Mouse (Mus musculus) G1E (cell line): ENCODE data around the gene Itgav. TPM values are rescaled to one million over a fixed set of nuclear protein-coding genes. Genes with fewer than 3 reads are reported as not detected.
A peak's percentile ranks its signal among the peaks of the same experiment; 100 is the strongest.

Experiments used
- ATAC-seq: 2 replicates; pipeline ENCODE4 v1.8.0; 2016; ENCODE audit warnings: mild to moderate bottlenecking; ENCODE audit not compliant: insufficient number of reproducible peaks, poor library complexity, low FRiP score, severe bottlenecking; ENCODE audit errors: extremely low read depth
- DNase-seq: peaks from one replicate; pipeline ENCODE4 v3.0.0; 2012; ENCODE audit warnings: low spot score
- H3K27me3 ChIP-seq: 2 replicates; pipeline ENCODE4 v1.6.1; 2012; ENCODE audit warnings: mild to moderate bottlenecking, low read length, inconsistent platforms; ENCODE audit not compliant: insufficient read depth
- H3K36me3 ChIP-seq: replicated peaks from 2 replicates; pipeline ENCODE3; 2012; ENCODE audit warnings: mild to moderate bottlenecking, inconsistent platforms
- H3K4me1 ChIP-seq: 2 replicates; pipeline ENCODE4 v1.6.1; 2012; ENCODE audit warnings: low read depth, low read length, inconsistent platforms, mixed read lengths; ENCODE audit not compliant: insufficient read depth
- H3K4me3 ChIP-seq: 2 replicates; pipeline ENCODE4 v1.5.1; 2012; ENCODE audit warnings: low read depth, mild to moderate bottlenecking, inconsistent platforms, low read length, moderate library complexity, mixed read lengths
- H3K9me3 ChIP-seq: replicated peaks from 2 replicates; pipeline ENCODE4 v1.6.1; 2012; ENCODE audit warnings: inconsistent platforms
- CTCF ChIP-seq: IDR thresholded peaks from 2 replicates; pipeline ENCODE4 v1.5.1; 2012; ENCODE audit warnings: low read depth, low read length, inconsistent platforms, mixed read lengths
- GATA1 ChIP-seq: IDR thresholded peaks from 2 replicates; pipeline ENCODE4 v1.6.1; 2012; ENCODE audit warnings: borderline replicate concordance, low read length, inconsistent platforms, mixed read lengths
- GATA2 ChIP-seq: IDR thresholded peaks from 2 replicates; pipeline ENCODE4 v1.6.1; 2012; ENCODE audit warnings: low read depth, low read length, inconsistent platforms, borderline replicate concordance
- POLR2AphosphoS5 ChIP-seq: IDR thresholded peaks from 2 replicates; pipeline ENCODE4 v1.6.1; 2012; ENCODE audit warnings: low read depth, low read length, inconsistent platforms; ENCODE audit not compliant: insufficient replicate concordance
- TAL1 ChIP-seq: conservative IDR thresholded peaks from 2 replicates; pipeline ENCODE4 v1.6.1; 2012; ENCODE audit warnings: low read depth, low read length, inconsistent platforms, mixed read lengths
- polyA plus RNA-seq: library from polyadenylated mRNA; stranded (reverse); fragments of >175 nt; gene quantifications from 2 replicates; pipeline ENCODE4 v1.2.3, GENCODE M21; 2012
- total RNA-seq, 2 experiments: library from RNA; stranded (forward) in 1 of 2; stranded (reverse) in 1 of 2; fragments of 200-1000 nt in 1 of 2; fragments of >200 nt in 1 of 2; fragmentation: Nextera tagmentation in 1 of 2; gene quantifications; 2 replicates each; pipeline ENCODE4 v1.2.3; 2014 to 2017

The Itgav gene
- total and polyA plus RNA-seq, 3 experiments = 18.0 to 26.0 (median 19.8) TPM

DNA sequence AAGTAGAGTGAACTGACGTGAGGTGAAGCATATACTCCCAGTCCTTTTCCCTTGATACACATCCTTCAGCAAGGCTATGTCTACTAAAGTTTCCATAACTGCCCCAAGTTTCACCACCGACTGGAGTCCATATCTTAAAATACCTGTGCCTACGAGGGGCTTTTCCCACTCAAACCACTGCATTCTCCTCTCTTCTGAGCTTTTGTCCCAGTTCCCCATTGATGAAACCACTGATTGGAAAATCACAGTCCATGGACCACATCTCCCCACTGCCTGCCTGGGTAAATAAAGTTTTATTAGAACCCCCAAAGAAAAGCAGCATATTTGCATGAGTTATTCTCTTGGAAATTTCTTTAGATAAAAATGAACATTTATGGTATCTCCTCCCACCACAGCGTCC is 8.7 kb downstream of the Itgav start:
- H3K27me3 ChIP-seq = no peaks in the 10 kb centered on the region
- no peak for ATAC-seq
- H3K36me3 ChIP-seq = peaks cover 56% of the 10 kb centered on the region
- TF ChIP-seq CTCF = no peak
- no peak for TF ChIP-seq GATA1
- no peak for TF ChIP-seq POLR2AphosphoS5
- no peak for TF ChIP-seq TAL1
- no peak for TF ChIP-seq GATA2
- DNase-seq = no peak
- H3K4me1 ChIP-seq = peaks cover 47% of the 10 kb centered on the region
- H3K9me3 ChIP-seq = no peaks in the 10 kb centered on the region
- no peak overlapping the region for H3K4me3 ChIP-seq

DNA sequence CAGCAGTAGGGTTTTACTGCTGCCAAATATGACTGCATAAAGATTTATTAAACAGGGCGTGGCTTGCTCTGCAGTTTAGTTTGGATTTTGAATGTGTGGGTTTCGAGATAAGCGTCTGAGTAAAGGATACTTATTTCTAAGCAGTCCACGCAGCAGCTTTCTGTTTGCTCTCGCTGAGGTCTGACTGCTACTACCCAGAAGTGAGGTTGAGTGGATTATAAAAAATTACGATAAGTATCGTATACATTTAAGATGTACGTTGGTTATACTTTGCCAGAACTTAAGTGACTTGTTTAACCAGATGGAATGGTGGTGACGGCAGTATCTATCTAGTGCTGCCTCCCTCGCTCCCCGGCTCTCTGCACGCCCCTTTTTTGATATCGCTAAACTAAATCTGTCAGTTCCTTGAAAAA is 9.8 kb downstream of the Itgav start:
- Histone ChIP-seq H3K4me3 (peak overlapping the region; percentile 65), H3K27me3 (no peaks in the 10 kb centered on the region), H3K9me3 (no peaks in the 10 kb centered on the region), H3K4me1 (peaks cover 45% of the 10 kb centered on the region), H3K36me3 (peaks cover 57% of the 10 kb centered on the region)
- peak; percentile 88 for ATAC-seq
- TF ChIP-seq TAL1 (no peak; the same call in 1 of the 2 replicates), POLR2AphosphoS5 (no peak), CTCF (no peak), GATA1 (no peak), GATA2 (no peak)
- DNase-seq = peak; percentile 32

DNA sequence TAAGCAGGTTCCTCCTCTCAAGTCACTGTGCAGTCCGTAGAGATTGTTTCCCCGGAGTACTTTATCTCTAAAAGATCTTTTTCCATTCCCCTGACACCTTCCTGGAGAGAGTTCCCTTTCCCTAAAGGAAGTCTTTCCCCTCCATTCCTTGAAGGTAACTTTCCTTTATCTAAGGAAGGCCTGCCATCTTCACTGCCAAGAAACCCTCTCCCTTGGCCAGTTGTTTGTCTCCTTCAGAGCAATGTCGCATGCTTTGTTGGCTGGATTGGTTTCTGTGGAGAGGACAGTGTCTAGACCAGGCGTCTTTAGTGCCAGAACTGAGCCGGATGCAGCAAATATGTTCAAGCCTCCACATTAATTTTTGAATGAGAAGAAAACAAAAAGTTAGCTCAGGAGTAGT is 11.1 kb downstream of the Itgav start:
- no peak for DNase-seq
- no peaks in the 10 kb centered on the region for H3K27me3 ChIP-seq
- H3K4me3 ChIP-seq = no peak overlapping the region
- no peaks in the 10 kb centered on the region for H3K9me3 ChIP-seq
- H3K36me3 ChIP-seq = peaks cover 53% of the 10 kb centered on the region
- TF ChIP-seq TAL1 (no peak), GATA1 (no peak), GATA2 (no peak), CTCF (no peak), POLR2AphosphoS5 (no peak)
- peaks cover 44% of the 10 kb centered on the region for H3K4me1 ChIP-seq
- no peak for ATAC-seq

DNA sequence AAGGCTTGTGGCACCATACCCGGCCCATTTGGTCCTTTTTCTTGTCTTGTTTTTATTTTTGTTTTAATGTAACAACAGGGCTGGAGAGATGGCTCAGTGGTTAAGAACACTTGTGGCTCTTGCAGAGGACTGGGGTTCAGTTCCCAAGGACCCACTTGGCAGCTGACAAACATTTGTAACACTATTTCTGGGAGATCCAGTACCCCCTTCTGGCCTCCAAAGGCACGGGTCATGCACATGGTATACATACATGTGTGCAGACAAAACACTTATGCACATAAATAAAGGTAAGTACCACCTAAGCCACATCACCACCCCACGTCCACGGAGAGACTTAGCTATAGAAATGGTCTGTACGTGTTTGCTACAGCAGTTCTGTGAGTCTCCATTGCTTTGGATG is 12.6 kb downstream of the Itgav start:
- ATAC-seq (no peak), DNase-seq (no peak)
- no peaks in the 10 kb centered on the region for H3K27me3 ChIP-seq
- TF ChIP-seq GATA1 = no peak
- TF ChIP-seq TAL1 = no peak
- no peak for TF ChIP-seq POLR2AphosphoS5
- no peak for TF ChIP-seq GATA2
- TF ChIP-seq CTCF = no peak
- H3K36me3 ChIP-seq = peaks cover 50% of the 10 kb centered on the region
- no peak overlapping the region for H3K4me3 ChIP-seq
- H3K4me1 ChIP-seq = peaks cover 46% of the 10 kb centered on the region
- H3K9me3 ChIP-seq = no peaks in the 10 kb centered on the region

DNA sequence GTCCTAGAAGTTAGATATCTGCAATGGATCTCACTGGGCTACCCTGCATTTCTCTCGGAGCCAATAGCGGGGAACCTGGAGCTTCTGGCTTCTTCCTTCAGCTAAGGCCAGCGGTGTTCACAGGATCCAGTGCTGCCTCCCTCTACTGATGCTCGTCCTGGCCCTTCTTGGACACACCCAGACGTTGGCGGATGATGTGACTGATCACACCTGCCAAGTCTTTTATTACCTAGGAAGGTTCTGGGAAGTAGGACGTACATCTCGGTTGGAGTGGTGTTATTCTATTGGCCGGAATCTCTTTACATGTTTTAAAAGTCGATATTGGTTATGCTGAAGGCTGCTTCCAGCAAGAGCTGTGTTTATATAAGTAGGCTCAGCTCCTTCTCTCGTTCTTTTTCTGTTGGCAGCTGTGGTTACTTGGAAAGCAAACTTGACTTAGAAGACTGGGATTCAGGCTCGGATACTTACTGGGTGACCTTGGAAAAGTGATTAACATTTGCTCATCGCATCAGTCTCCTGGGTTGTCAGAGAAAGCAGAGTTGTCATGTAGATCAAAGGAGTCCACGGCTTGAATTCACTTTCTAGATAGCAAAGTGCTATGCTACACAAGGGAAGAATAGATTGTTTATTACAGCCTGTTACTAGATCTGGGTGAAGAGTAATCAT is 14.5 kb downstream of the Itgav start:
- no peaks in the 10 kb centered on the region for H3K9me3 ChIP-seq
- TF ChIP-seq CTCF = no peak
- no peak for TF ChIP-seq GATA2
- TF ChIP-seq TAL1 = no peak
- TF ChIP-seq GATA1 = no peak
- no peak for TF ChIP-seq POLR2AphosphoS5
- no peaks in the 10 kb centered on the region for H3K27me3 ChIP-seq
- DNase-seq (no peak), ATAC-seq (no peak)
- H3K4me3 ChIP-seq = no peak overlapping the region
- peaks cover 48% of the 10 kb centered on the region for H3K36me3 ChIP-seq
- peaks cover 38% of the 10 kb centered on the region for H3K4me1 ChIP-seq

DNA sequence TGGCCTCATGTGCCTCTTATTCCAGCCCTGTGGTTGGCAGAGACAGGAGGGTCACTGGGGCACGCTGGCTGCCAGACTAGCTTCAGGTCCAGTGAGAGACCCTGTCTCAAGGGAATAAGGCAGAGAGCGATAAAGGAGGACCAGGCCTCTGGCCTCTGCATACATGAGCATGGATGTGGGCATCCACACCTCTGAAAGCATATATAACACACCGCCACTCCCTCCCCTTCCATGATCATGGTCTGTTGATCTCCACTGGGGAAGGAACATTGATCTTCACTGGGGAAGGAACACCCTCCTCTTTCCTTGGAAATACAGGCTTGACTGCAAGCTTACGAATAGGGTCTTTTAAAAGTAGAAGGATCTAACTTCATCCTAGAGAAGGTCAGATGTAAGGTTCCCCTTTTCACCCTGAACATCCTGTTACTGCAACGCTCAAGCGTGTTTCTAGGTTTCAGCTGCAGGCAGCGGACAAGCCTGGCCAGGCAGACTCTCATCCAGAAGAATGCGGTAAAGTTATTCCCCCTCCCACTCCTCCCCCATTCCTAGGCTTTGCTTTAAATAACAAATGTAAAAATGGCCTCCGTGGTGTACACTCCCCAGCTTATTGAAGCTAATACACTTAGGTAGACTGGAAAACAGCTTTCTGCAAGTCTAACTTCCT is 15.4 kb downstream of the Itgav start:
- no peaks in the 10 kb centered on the region for H3K27me3 ChIP-seq
- ATAC-seq (no peak), DNase-seq (no peak)
- TF ChIP-seq TAL1 (no peak), CTCF (no peak), GATA1 (no peak), GATA2 (no peak), POLR2AphosphoS5 (no peak)
- H3K4me3 ChIP-seq = no peak overlapping the region
- peaks cover 53% of the 10 kb centered on the region for H3K36me3 ChIP-seq
- peaks cover 36% of the 10 kb centered on the region for H3K4me1 ChIP-seq
- H3K9me3 ChIP-seq = no peaks in the 10 kb centered on the region
